Mouse (Mus musculus) small intestine, adult 2 months (tissue): ENCODE data around the gene Tmem50b.

Experiments used
- CTCF ChIP-seq: fragments of 200-500 bp; IDR thresholded peaks from 2 replicates; pipeline ENCODE4 v1.5.1; 2012; ENCODE audit warnings: low read depth, mild to moderate bottlenecking, control low read depth, inconsistent platforms, low read length, moderate library complexity, mixed read lengths; ENCODE audit not compliant: insufficient replicate concordance, insufficient read length; ENCODE audit errors: extremely low read depth
- POLR2A ChIP-seq: fragments of 200-500 bp; IDR thresholded peaks from 2 replicates; pipeline ENCODE4 v1.6.1; 2012; ENCODE audit warnings: low read depth, mild to moderate bottlenecking, control low read depth, inconsistent platforms, low read length, moderate library complexity

- TF ChIP-seq CTCF = no peak
- TF ChIP-seq POLR2A = no peak
Observed at GRCm38 (mm10) chr16:91601081-91601480, 3.5 kb upstream of the Tmem50b start.
